In the genomic region with DNA sequence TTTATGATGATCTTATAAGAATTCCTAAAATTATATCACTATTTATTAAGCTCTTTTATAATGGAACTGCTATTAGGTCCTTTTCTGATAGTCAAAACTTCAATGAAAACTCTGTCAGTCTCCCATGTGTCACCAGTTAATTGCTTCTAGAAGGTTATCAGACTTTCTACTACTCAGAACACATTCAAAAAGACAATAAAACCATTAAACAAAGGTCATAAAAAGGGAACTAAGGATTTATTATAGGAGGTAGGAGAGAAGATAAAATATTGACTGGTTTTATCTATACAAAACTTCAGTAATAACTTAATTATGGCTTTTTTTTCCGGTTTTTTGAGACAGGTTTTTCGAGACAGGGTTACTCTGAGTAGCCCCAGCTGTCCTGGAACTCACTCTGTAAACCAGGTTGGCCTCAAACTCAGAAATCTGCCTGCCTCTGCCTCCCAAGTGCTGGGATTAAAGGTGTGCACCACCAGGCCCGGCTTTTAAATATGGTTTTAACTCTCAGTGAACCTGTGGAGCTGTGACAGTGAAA, we compare ENCODE assay signal across 31 mouse cellular contexts. TPM values are rescaled to one million over a fixed set of nuclear protein-coding genes. Genes with fewer than 3 reads are reported as not detected.
"Had no signal": no experiment of that assay in that cellular context is flagged by ENCODE, and none has a peak within 500 bp of the region (broad histone marks: within the 10 kb centered on the region; RNA-seq: fewer than 3 reads in every experiment).

No protein-coding gene starts in this region.

RNA-seq across cellular contexts. Expression of a gene that starts 8.3 kb away (rescaled TPM):
- polyA plus RNA-seq: limb, embryonic 11.5 days; limb, embryonic 12.5 days; limb, embryonic 13.5 days; limb, embryonic 14.5 days; limb, embryonic 15.5 days; liver, adult 2 months; liver, embryonic 11.5 days; liver, embryonic 12.5 days; liver, embryonic 13.5 days; liver, embryonic 14.5 days; liver, embryonic 15.5 days; liver, embryonic 16.5 days; liver, postnatal 0 days; lung, adult 2 months; lung, embryonic 14.5 days; lung, embryonic 15.5 days; lung, embryonic 16.5 days; lung, postnatal 0 days; macrophage; midbrain, embryonic 10.5 days; midbrain, embryonic 11.5 days; midbrain, embryonic 12.5 days; midbrain, embryonic 13.5 days; midbrain, embryonic 14.5 days; midbrain, embryonic 15.5 days; midbrain, embryonic 16.5 days; midbrain, postnatal 0 days; myocyte; neural tube, embryonic 11.5 days; neural tube, embryonic 12.5 days had no signal

RNA-seq across cellular contexts. Expression of a gene that starts 20.6 kb away (rescaled TPM):
- polyA plus RNA-seq: limb, embryonic 10.5 days; limb, embryonic 11.5 days; limb, embryonic 12.5 days; limb, embryonic 13.5 days; limb, embryonic 14.5 days; limb, embryonic 15.5 days; liver, adult 2 months; liver, embryonic 11.5 days; liver, embryonic 12.5 days; liver, embryonic 13.5 days; liver, embryonic 14.5 days; liver, embryonic 15.5 days; liver, embryonic 16.5 days; liver, postnatal 0 days; lung, adult 2 months; lung, embryonic 14.5 days; lung, embryonic 15.5 days; lung, embryonic 16.5 days; lung, postnatal 0 days; macrophage; midbrain, embryonic 10.5 days; midbrain, embryonic 11.5 days; midbrain, embryonic 12.5 days; midbrain, embryonic 13.5 days; midbrain, embryonic 14.5 days; midbrain, embryonic 15.5 days; midbrain, embryonic 16.5 days; midbrain, postnatal 0 days; myocyte; neural tube, embryonic 11.5 days; neural tube, embryonic 12.5 days had no signal

RNA-seq across cellular contexts. Expression of a gene that starts 38.7 kb away (rescaled TPM):
- polyA plus RNA-seq: limb, embryonic 10.5 days; limb, embryonic 11.5 days; limb, embryonic 12.5 days; limb, embryonic 13.5 days; limb, embryonic 14.5 days; limb, embryonic 15.5 days; liver, adult 2 months; liver, embryonic 11.5 days; liver, embryonic 12.5 days; liver, embryonic 13.5 days; liver, embryonic 14.5 days; liver, embryonic 15.5 days; liver, embryonic 16.5 days; liver, postnatal 0 days; lung, adult 2 months; lung, embryonic 14.5 days; lung, embryonic 15.5 days; lung, embryonic 16.5 days; lung, postnatal 0 days; macrophage; midbrain, embryonic 10.5 days; midbrain, embryonic 11.5 days; midbrain, embryonic 12.5 days; midbrain, embryonic 13.5 days; midbrain, embryonic 14.5 days; midbrain, embryonic 15.5 days; midbrain, embryonic 16.5 days; midbrain, postnatal 0 days; myocyte; neural tube, embryonic 11.5 days; neural tube, embryonic 12.5 days had no signal

RNA-seq across cellular contexts. Expression of a gene that starts 42.3 kb away (rescaled TPM):
- polyA plus RNA-seq: limb, embryonic 10.5 days; limb, embryonic 11.5 days; limb, embryonic 12.5 days; limb, embryonic 13.5 days; limb, embryonic 14.5 days; limb, embryonic 15.5 days; liver, adult 2 months; liver, embryonic 11.5 days; liver, embryonic 12.5 days; liver, embryonic 13.5 days; liver, embryonic 14.5 days; liver, embryonic 15.5 days; liver, embryonic 16.5 days; liver, postnatal 0 days; lung, adult 2 months; lung, embryonic 14.5 days; lung, embryonic 15.5 days; lung, embryonic 16.5 days; lung, postnatal 0 days; macrophage; midbrain, embryonic 10.5 days; midbrain, embryonic 11.5 days; midbrain, embryonic 12.5 days; midbrain, embryonic 13.5 days; midbrain, embryonic 14.5 days; midbrain, embryonic 15.5 days; midbrain, embryonic 16.5 days; midbrain, postnatal 0 days; myocyte; neural tube, embryonic 11.5 days; neural tube, embryonic 12.5 days had no signal

RNA-seq across cellular contexts. Expression of a gene that starts 44.1 kb away (rescaled TPM):
- polyA plus RNA-seq: limb, embryonic 10.5 days; limb, embryonic 11.5 days; limb, embryonic 12.5 days; limb, embryonic 13.5 days; limb, embryonic 14.5 days; limb, embryonic 15.5 days; liver, adult 2 months; liver, embryonic 11.5 days; liver, embryonic 12.5 days; liver, embryonic 13.5 days; liver, embryonic 14.5 days; liver, embryonic 15.5 days; liver, embryonic 16.5 days; liver, postnatal 0 days; lung, adult 2 months; lung, embryonic 14.5 days; lung, embryonic 15.5 days; lung, embryonic 16.5 days; lung, postnatal 0 days; macrophage; midbrain, embryonic 10.5 days; midbrain, embryonic 11.5 days; midbrain, embryonic 12.5 days; midbrain, embryonic 13.5 days; midbrain, embryonic 14.5 days; midbrain, embryonic 15.5 days; midbrain, embryonic 16.5 days; midbrain, postnatal 0 days; myocyte; neural tube, embryonic 11.5 days; neural tube, embryonic 12.5 days had no signal
